Mouse (Mus musculus): ENCODE results near the gene Abhd17b. TPM values are rescaled to one million over a fixed set of nuclear protein-coding genes. Genes with fewer than 3 reads are reported as not detected.
"Not testable (repeated sequence)": the region's sequence is repeated elsewhere in the genome, so short reads cannot be mapped to it uniquely, and the experiment has no call there.

The Abhd17b gene
- total and polyA plus RNA-seq, 3 experiments, result 21.0 to 41.6 (median 39.3) TPM

- DNase-seq, result peak; percentile 99
These were observed 457 bp upstream of the Abhd17b start, which contains the start of gene 1110059E24Rik for GRCm38 (mm10) chr19:21652285-21653171. Gene 1110059E24Rik (minus strand): TSS chr19:21652976.

GRCm38 (mm10) chr19:21654788-21655187 lies 1.8 kb downstream of the Abhd17b start:
- no peak for DNase-seq

- DNase-seq, result no peak
These were observed 7.7 kb downstream of the Abhd17b start for GRCm38 (mm10) chr19:21660734-21661133.

GRCm38 (mm10) chr19:21663756-21664456 lies 10.9 kb downstream of the Abhd17b start:
- peak; percentile 34 for DNase-seq

- no peak for DNase-seq
These were observed 16.7 kb downstream of the Abhd17b start for GRCm38 (mm10) chr19:21669650-21670049.

GRCm38 (mm10) chr19:21674354-21675096 lies 21.5 kb downstream of the Abhd17b start:
- DNase-seq, result no peak

- DNase-seq, result no peak
These were observed 27.1 kb downstream of the Abhd17b start for GRCm38 (mm10) chr19:21680091-21680490.

GRCm38 (mm10) chr19:21680986-21681385 lies 28.0 kb downstream of the Abhd17b start:
- no peak for DNase-seq

- peak; percentile 50 for DNase-seq
These were observed 60.5 kb downstream of the Abhd17b start for GRCm38 (mm10) chr19:21713260-21714031.

- DNase-seq, result no peak
These were observed 61.4 kb downstream of the Abhd17b start for GRCm38 (mm10) chr19:21714278-21714883.

GRCm38 (mm10) chr19:21715005-21715442 lies 62.0 kb downstream of the Abhd17b start:
- peak; percentile 22 for DNase-seq

- no peak for DNase-seq
These were observed 62.5 kb downstream of the Abhd17b start for GRCm38 (mm10) chr19:21715515-21715914.

GRCm38 (mm10) chr19:21716456-21716855 lies 63.5 kb downstream of the Abhd17b start:
- DNase-seq, result no peak

- peak; percentile 48 for DNase-seq
These were observed 66.2 kb downstream of the Abhd17b start for GRCm38 (mm10) chr19:21719206-21719605.

- no peak for DNase-seq
These were observed 68.0 kb downstream of the Abhd17b start for GRCm38 (mm10) chr19:21720950-21721349.

GRCm38 (mm10) chr19:21723280-21723679 lies 70.3 kb downstream of the Abhd17b start:
- DNase-seq, result not testable (repeated sequence)

GRCm38 (mm10) chr19:21723911-21724655 lies 71.1 kb downstream of the Abhd17b start:
- DNase-seq, result no peak

GRCm38 (mm10) chr19:21725168-21725567 lies 72.2 kb downstream of the Abhd17b start:
- peak; percentile 64 for DNase-seq

GRCm38 (mm10) chr19:21727081-21727480 lies 74.1 kb downstream of the Abhd17b start:
- no peak for DNase-seq

GRCm38 (mm10) chr19:21728342-21728741 lies 75.4 kb downstream of the Abhd17b start:
- no peak for DNase-seq
